Mouse (Mus musculus) bone marrow macrophage, adult 2 months (primary cell): ENCODE measurements around the gene Ptges3.

ENCODE experiments used
- CTCF ChIP-seq: IDR thresholded peaks from 2 replicates; pipeline ENCODE4 v1.5.1; 2012; ENCODE audit warnings: low read depth, mild to moderate bottlenecking, low read length, moderate library complexity
- POLR2A ChIP-seq: IDR thresholded peaks from 2 replicates; pipeline ENCODE4 v1.6.1; 2012; ENCODE audit warnings: mild to moderate bottlenecking, low read depth, low read length, borderline replicate concordance

- TF ChIP-seq CTCF = no peak
- TF ChIP-seq POLR2A = no peak
Measured at GRCm38 (mm10) chr10:128084160-128084559, 25.4 kb downstream of the Ptges3 start.
